Mouse (Mus musculus): Measurements from ENCODE around the gene Sell. TPM values are rescaled to one million over a fixed set of nuclear protein-coding genes. Genes with fewer than 3 reads are reported as not detected.

Gene Sell
- polyA plus RNA-seq, 1 experiment from 2014 or later = not detected

DNA sequence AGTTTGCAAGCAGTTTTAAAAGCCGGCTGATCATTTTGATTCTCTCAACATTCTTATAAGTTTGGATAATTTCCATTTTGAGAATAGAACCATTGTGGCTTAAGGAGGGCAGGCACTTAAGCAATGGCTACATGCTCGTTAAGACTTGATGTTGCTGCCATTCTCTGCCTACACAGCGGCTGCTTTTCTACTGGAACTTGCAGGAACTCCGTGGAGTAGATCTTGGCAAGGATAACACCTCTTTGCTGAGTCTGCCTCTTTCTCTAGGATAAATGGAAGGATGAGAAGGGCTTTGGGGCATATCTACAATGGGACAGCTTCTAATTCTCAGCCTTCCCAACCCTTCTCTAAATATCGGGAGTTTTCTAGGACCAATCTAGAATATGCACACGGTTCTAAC is 53.9 kb downstream of the Sell start:
- H3K9ac ChIP-seq = no peak overlapping the region
- no peak overlapping the region for H3K4me2 ChIP-seq
- no peaks in the 10 kb centered on the region for H3K36me3 ChIP-seq (ENCODE audit: poor library complexity, severe bottlenecking)
- H3K4me1 ChIP-seq = 0 out of 2 replicates have a peak, but pooled peaks cover 9% of the 10 kb centered on the region
- ATAC-seq = no peak
- WGBS = 51% methylated on average over 6 of the region's 6 CpGs
- no peaks in the 10 kb centered on the region for H3K27me3 ChIP-seq
- H3K9me3 ChIP-seq (replicated peaks) = no peaks in the 10 kb centered on the region
- H3K4me3 ChIP-seq = no peak overlapping the region
- no peak overlapping the region for H3K27ac ChIP-seq

DNA sequence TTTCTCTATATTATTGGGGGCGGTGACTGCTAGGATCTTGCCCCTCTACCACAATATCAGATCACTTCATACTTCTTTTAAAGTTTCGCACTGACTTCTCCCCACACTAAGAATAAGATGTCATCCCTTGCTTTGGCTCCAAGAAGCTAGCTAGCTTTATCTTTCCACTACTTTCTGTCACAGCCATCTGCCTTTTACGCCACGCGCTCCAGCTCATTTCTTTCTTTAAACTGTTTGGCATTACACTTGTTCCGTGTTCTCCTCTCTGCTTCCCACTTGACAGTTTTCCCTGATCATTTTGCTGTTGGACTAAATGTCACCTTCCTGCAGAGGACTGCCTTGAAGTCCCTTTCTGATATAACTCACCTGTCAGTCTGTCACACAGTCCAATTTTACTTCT is 56.1 kb downstream of the Sell start:
- no peak overlapping the region for H3K9ac ChIP-seq
- 94% methylated on average over 6 of the region's 6 CpGs for WGBS
- H3K4me2 ChIP-seq = no peak overlapping the region
- H3K9me3 ChIP-seq (replicated peaks) = no peaks in the 10 kb centered on the region
- H3K36me3 ChIP-seq (ENCODE audit: poor library complexity, severe bottlenecking) = no peaks in the 10 kb centered on the region
- H3K4me3 ChIP-seq = no peak overlapping the region
- H3K27ac ChIP-seq = no peak overlapping the region
- H3K27me3 ChIP-seq = no peaks in the 10 kb centered on the region
- ATAC-seq = no peak
- 0 out of 2 replicates have a peak, but pooled peaks cover 9% of the 10 kb centered on the region for H3K4me1 ChIP-seq

DNA sequence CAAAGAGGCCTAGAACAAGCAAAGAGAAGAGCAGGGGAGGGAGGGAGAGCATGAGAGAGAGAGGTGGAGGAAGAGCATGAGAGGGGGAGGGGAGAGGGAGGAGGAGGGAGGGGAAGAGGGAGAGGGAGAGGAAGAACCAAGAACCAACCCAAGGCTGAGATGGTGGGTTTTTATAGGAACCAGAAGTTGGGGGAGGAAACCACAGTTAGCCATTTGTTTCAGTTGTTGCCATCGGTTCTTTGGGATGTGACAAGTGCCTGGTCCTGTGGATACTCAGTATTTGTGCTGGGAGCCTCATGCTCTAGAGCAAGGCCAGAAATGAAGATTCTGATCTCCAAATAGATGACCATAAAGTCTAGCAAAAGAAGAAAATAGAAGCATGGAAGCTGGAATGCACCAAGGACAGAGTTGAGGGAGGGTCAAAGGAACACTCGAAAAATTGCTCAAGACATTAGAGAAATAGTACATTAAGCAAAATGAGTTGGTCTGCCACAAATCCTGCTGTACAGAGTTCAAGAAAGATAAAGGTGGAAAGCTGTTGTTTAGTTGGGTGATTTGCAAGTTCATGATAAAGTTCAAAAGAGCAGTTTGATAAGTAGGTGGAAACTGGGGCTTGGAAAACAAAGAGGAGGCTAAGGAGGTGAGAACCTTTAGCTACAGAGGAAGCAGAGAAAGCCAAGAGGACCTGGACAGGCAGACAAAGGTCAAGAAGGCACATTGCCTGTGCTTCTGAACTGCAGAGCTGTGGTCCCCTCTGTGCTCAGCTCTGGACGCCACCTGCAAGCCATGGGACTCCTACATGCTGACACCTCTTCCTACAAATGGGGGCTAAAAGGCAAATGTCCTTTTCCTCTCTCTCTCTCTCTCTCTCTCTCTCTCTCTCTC is 58.4 kb downstream of the Sell start:
- 77% methylated on average over 3 of the region's 3 CpGs for WGBS
- Histone ChIP-seq H3K4me1 (0 out of 2 replicates have a peak, but pooled peaks cover 7% of the 10 kb centered on the region), H3K4me3 (no peak overlapping the region), H3K9me3 (replicated peaks) (no peaks in the 10 kb centered on the region), H3K9ac (no peak overlapping the region), H3K36me3 (ENCODE audit: poor library complexity, severe bottlenecking) (no peaks in the 10 kb centered on the region), H3K4me2 (no peak overlapping the region), H3K27ac (no peak overlapping the region), H3K27me3 (no peaks in the 10 kb centered on the region)
- no peak for ATAC-seq

DNA sequence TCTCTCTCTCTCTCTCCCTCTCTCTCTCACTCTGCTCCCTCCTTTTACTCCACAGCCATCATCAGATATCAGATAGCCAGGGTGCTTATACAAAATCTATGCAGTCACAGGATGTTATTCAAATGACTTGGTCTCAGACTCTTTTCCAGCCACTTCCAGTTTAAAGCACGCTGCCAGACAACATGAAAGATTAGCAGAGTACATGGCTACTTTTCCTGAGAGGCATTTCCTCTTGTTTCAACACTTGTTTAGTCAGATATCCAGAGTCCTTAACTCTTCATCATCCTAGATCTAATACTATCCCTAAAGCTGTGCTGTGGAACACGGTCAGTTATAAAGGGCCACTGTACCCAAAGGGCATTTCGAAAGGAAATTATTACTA is 59.0 kb downstream of the Sell start:
- Histone ChIP-seq H3K36me3 (ENCODE audit: poor library complexity, severe bottlenecking) (no peaks in the 10 kb centered on the region), H3K4me1 (0 out of 2 replicates have a peak, but pooled peaks cover under 1% of the 10 kb centered on the region), H3K27me3 (no peaks in the 10 kb centered on the region), H3K9ac (no peak overlapping the region), H3K4me3 (no peak overlapping the region), H3K27ac (no peak overlapping the region), H3K9me3 (replicated peaks) (no peaks in the 10 kb centered on the region), H3K4me2 (no peak overlapping the region)
- ATAC-seq = no peak
- 92% methylated on average over 3 of the region's 3 CpGs for WGBS

DNA sequence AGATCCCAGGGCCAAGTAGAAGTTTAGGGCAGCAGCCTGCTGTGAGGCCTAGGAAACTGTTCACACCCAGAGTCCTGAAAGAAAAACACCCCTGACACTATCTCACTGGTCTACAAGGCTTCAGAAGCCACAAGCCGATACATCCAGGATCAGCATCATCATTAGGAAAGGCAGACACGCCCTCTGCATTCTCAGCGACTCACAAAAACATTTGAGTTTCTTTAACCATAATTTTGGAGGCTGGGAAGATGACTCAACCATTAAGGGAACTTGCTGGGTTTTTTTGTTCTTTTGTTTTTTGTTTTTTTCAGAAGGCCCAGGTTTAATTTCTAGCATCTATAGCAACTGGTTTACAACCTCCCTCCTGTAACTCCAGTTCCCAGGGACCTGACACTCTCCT is 62.1 kb downstream of the Sell start:
- no peak overlapping the region for H3K4me3 ChIP-seq
- no peaks in the 10 kb centered on the region for H3K36me3 ChIP-seq (ENCODE audit: poor library complexity, severe bottlenecking)
- no peak for ATAC-seq
- no peaks in the 10 kb centered on the region for H3K4me1 ChIP-seq
- WGBS = 74% methylated on average over 3 of the region's 3 CpGs
- H3K27me3 ChIP-seq = no peaks in the 10 kb centered on the region
- no peak overlapping the region for H3K27ac ChIP-seq
- H3K9ac ChIP-seq = no peak overlapping the region
- no peak overlapping the region for H3K4me2 ChIP-seq
- H3K9me3 ChIP-seq (replicated peaks) = no peaks in the 10 kb centered on the region

DNA sequence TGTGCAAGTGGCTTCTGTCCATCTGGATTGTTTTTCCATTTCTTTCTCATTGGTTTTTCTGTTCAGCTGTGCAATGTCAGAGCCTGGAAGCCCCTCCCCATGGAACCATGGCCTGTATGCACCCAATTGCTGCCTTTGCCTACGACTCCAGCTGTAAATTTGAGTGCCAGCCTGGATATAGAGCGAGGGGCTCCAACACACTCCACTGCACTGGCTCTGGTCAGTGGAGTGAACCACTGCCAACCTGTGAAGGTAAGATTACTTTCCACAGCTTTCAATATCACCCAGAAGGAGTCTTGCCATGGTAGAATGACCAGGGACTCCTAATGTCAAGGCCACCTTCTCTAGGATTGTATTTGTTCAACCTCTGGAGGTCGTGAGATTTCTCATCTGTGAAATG is 68.2 kb downstream of the Sell start:
- no peaks in the 10 kb centered on the region for H3K27me3 ChIP-seq
- no peak for ATAC-seq
- H3K9me3 ChIP-seq (replicated peaks) = no peaks in the 10 kb centered on the region
- H3K27ac ChIP-seq = no peak overlapping the region
- no peak overlapping the region for H3K4me2 ChIP-seq
- no peaks in the 10 kb centered on the region for H3K36me3 ChIP-seq (ENCODE audit: poor library complexity, severe bottlenecking)
- no peak overlapping the region for H3K9ac ChIP-seq
- no peak overlapping the region for H3K4me3 ChIP-seq
- no peaks in the 10 kb centered on the region for H3K4me1 ChIP-seq
- WGBS = 74% methylated on average over 3 of the region's 3 CpGs

DNA sequence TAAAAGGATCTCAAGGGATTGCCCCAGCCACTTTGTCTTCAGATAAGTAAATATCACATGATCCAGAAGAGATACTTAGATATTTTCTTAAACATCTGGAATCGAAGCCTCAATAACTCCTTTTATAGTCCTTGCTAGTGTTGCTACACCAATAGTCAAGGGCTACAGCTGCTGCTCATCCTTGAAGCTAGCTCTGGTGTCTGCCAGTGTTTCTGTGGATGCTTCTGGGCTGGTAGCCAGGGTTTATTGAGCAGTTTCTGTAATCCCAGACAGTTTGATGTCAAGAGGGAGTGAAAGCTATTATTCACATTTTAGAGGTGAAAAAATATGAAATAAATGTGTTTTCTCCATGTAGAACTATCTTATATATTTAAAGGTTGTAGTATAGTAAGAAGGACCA is 70.8 kb downstream of the Sell start:
- H3K9ac ChIP-seq = no peak overlapping the region
- H3K4me2 ChIP-seq = no peak overlapping the region
- no peaks in the 10 kb centered on the region for H3K36me3 ChIP-seq (ENCODE audit: poor library complexity, severe bottlenecking)
- WGBS = 83% methylated on average over 1 of the region's 1 CpGs
- no peaks in the 10 kb centered on the region for H3K27me3 ChIP-seq
- no peaks in the 10 kb centered on the region for H3K9me3 ChIP-seq (replicated peaks)
- no peak for ATAC-seq
- H3K4me1 ChIP-seq = no peaks in the 10 kb centered on the region
- no peak overlapping the region for H3K27ac ChIP-seq
- no peak overlapping the region for H3K4me3 ChIP-seq

Other genes starting within 250 kb of the Sell start
- gene Scyl3, start 132.9 kb upstream of the Sell start, polyA plus RNA-seq (2015; fragmentation: Nextera tagmentation; extraction: Ambion mirVana) = 14.8 and 16.7 TPM in 2 replicates
- gene BC055324, start 67.2 kb upstream of the Sell start, polyA plus RNA-seq (2015; fragmentation: Nextera tagmentation; extraction: Ambion mirVana) = 19.9 and 22.3 TPM in 2 replicates
- gene Mettl18, start 67.1 kb upstream of the Sell start, polyA plus RNA-seq (2015; fragmentation: Nextera tagmentation; extraction: Ambion mirVana) = 9.1 and 10.4 TPM in 2 replicates
- gene Sele, start 13.7 kb upstream of the Sell start, polyA plus RNA-seq (2015; fragmentation: Nextera tagmentation; extraction: Ambion mirVana) = not detected in 2 replicates
- not detected in 2 replicates for gene Selp, start 53.3 kb downstream of the Sell start, polyA plus RNA-seq (2015; fragmentation: Nextera tagmentation; extraction: Ambion mirVana)
- gene F5, start 89.9 kb downstream of the Sell start, polyA plus RNA-seq (2015; fragmentation: Nextera tagmentation; extraction: Ambion mirVana) = 0.08 and 0.20 TPM in 2 replicates
- gene Slc19a2, start 187.1 kb downstream of the Sell start, polyA plus RNA-seq (2015; fragmentation: Nextera tagmentation; extraction: Ambion mirVana) = 7.2 and 7.7 TPM in 2 replicates
- 17.3 and 18.5 TPM in 2 replicates for gene Ccdc181, start 213.6 kb downstream of the Sell start, polyA plus RNA-seq (2015; fragmentation: Nextera tagmentation; extraction: Ambion mirVana)
- gene Nme7, start 242.1 kb downstream of the Sell start, polyA plus RNA-seq (2015; fragmentation: Nextera tagmentation; extraction: Ambion mirVana) = 42.1 and 44.8 TPM in 2 replicates
- gene Blzf1, start 245.5 kb downstream of the Sell start, polyA plus RNA-seq (2015; fragmentation: Nextera tagmentation; extraction: Ambion mirVana) = 29.9 and 30.0 TPM in 2 replicates

All from forebrain, embryonic 13.5 days (tissue).